Mouse (Mus musculus): ENCODE data around the gene Gm11541.

DNA sequence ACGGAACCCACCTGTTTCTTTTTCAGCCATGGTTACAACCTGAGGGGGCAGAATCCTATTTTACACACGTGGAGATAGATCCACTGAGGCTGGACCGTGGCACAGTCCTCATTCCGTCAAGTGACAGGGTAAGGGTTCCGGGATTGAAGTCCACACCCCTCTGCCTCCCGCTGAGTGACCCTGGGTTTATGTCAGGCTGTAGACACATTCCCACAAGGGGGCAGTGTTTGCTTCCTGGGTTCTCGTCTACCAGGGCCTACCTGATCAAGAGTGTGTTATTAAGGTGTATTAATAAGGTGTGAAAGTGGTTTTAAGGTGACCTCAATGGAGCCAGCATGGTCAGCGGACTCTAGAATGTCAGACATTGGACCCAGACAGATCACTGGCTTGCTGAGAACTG lies 28.5 kb upstream of the Gm11541 start:
- TF ChIP-seq CHD2 (IDR thresholded peaks at IDR 0.05; ENCODE audit: low read depth, low read length) (no peak), MAFK (IDR thresholded peaks at IDR 0.05; ENCODE audit: insufficient read depth, low read depth, low read length) (no peak), ZC3H11A (IDR thresholded peaks at IDR 0.05; ENCODE audit: borderline replicate concordance, low read depth, low read length) (no peak), ZNF384 (IDR thresholded peaks at IDR 0.05; ENCODE audit: low read depth, low read length) (no peak), HCFC1 (IDR thresholded peaks at IDR 0.05; ENCODE audit: borderline replicate concordance, insufficient read depth, low read length) (no peak)
